Mouse (Mus musculus) kidney, adult 2 months (tissue): ENCODE measurements around the gene Fam169a.

Experiments
- CTCF ChIP-seq: fragments of 200-500 bp; conservative IDR thresholded peaks from 2 replicates; pipeline ENCODE4 v1.5.1; 2011; ENCODE audit warnings: low read depth, mild to moderate bottlenecking, control low read depth, low read length, moderate library complexity, mixed read lengths; ENCODE audit not compliant: insufficient read depth, insufficient read length
- POLR2A ChIP-seq: fragments of 200-500 bp; IDR thresholded peaks from one replicate; pipeline ENCODE4 v1.6.1; 2011; ENCODE audit warnings: low read depth, low read length, control low read depth

DNA sequence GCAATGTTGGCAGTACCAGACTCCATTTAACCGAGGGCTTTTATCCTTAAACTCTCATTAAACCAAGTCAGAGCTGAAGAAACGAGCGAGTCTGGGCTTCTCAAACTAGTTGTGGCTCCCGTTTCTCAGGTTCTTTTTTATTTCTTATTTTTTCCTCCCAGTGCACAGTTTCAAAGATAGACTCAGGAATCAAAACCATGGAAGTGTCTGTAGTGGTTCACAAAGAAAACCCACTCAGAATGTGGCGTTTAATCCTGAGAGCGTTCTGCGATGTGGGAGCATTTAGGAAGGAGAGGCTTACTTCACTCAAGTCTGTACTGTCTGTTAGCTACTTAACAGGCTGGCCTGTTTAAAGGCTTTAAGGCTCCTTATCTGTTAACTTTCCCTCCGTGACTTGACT is 1.1 kb downstream of the Fam169a start:
- TF ChIP-seq CTCF (no peak), POLR2A (no peak)
